Mouse (Mus musculus): Measurements from ENCODE around the gene Zc3h7b. TPM values are rescaled to one million over a fixed set of nuclear protein-coding genes. Genes with fewer than 3 reads are reported as not detected.

The Zc3h7b gene
- total RNA-seq, 2 experiments from 2014 or later, result 163 to 181 TPM

GRCm38 (mm10) chr15:81842275-81842674 lies 97.4 kb downstream of the Zc3h7b start:
- DNase-seq (ENCODE audit: low spot score in 2 of 2), result no peak

- DNase-seq (ENCODE audit: low spot score in 2 of 2), result no peak
Observed at GRCm38 (mm10) chr15:81845033-81845625, 100.3 kb downstream of the Zc3h7b start.

GRCm38 (mm10) chr15:81845724-81846123 lies 100.9 kb downstream of the Zc3h7b start:
- no peak for DNase-seq (ENCODE audit: low spot score in 2 of 2)

Other genes starting within 250 kb of the Zc3h7b start
- gene Ep300, start 159.7 kb upstream of the Zc3h7b start, total RNA-seq (2021), result 10 to 100 TPM; 62.4 to 66.7 TPM
- gene L3mbtl2, start 81.2 kb upstream of the Zc3h7b start, total RNA-seq (2021), result 10 to 100 TPM; 35.5 to 37.9 TPM
- 10 to 100 TPM; 11.5 to 12.3 TPM for gene Chadl, start 47.8 kb upstream of the Zc3h7b start, total RNA-seq (2021)
- gene Rangap1, start 473 bp downstream of the Zc3h7b start, total RNA-seq (2021), result 100 to 1,000 TPM; 224 to 240 TPM
- 100 to 1,000 TPM; 226 to 245 TPM for gene Tef, start 57.4 kb downstream of the Zc3h7b start, total RNA-seq (2021)
- gene Tob2, start 113.7 kb downstream of the Zc3h7b start, total RNA-seq (2021), result 10 to 100 TPM; 33.6 to 36.7 TPM
- 10 to 100 TPM; 32.5 to 35.0 TPM for gene Phf5a, start 126.9 kb downstream of the Zc3h7b start, total RNA-seq (2021)
- 100 to 1,000 TPM; 414 to 429 TPM for gene Aco2, start 127.3 kb downstream of the Zc3h7b start, total RNA-seq (2021)
- gene Polr3h, start 181.2 kb downstream of the Zc3h7b start, total RNA-seq (2021), result 10 to 100 TPM; 50.9 to 52.1 TPM
- gene Csdc2, start 191.7 kb downstream of the Zc3h7b start, total RNA-seq (2021), result 10 to 100 TPM; 80.7 to 90.7 TPM
- 100 to 1,000 TPM; 201 TPM for gene Pmm1, start 215.9 kb downstream of the Zc3h7b start, total RNA-seq (2021)
- not detected for gene 1700029P11Rik, start 235.5 kb downstream of the Zc3h7b start, total RNA-seq (2021)
- gene Xrcc6, start 242.8 kb downstream of the Zc3h7b start, total RNA-seq (2021), result 10 to 100 TPM; 19.9 to 22.2 TPM

Data from left cerebral cortex, adult 18-20 months (tissue).